Mouse (Mus musculus): ENCODE measurements around the gene A730009L09Rik.

DNA sequence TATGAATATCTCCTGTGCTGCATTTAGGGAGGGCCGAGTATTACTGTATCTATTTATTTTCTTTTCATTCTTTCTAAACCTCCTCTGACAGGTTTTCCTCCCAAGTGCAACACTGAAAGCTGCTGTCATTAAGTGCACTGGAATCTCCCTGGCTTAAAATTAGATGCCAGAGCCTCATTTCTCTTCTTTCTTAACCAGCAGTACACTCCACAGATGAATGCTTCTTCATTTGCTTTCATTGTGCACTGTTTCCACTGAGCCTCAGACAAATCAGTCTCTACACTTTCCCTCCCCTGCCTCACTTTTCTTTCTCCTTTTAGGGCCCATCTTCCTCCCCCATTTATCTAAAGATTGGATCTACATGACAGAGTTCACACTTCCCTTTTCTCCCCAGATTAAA is 44.9 kb upstream of the A730009L09Rik start:
- no peak for TF ChIP-seq EP300 (IDR thresholded peaks at IDR 0.05; ENCODE audit: low read depth)
- TF ChIP-seq CTCF (IDR thresholded peaks at IDR 0.05; ENCODE audit: low read depth), result no peak
